Mouse (Mus musculus): Measurements from ENCODE around the gene Tgfbrap1. TPM values are rescaled to one million over a fixed set of nuclear protein-coding genes. Genes with fewer than 3 reads are reported as not detected.

Tgfbrap1 gene
- total and polyA plus RNA-seq, 3 experiments: 13.0 to 44.5 (median 19.7) TPM

GRCm38 (mm10) chr1:43010461-43010860 lies 88.0 kb downstream of the Tgfbrap1 start:
- TF ChIP-seq POLR2AphosphoS5 (IDR thresholded peaks at IDR 0.05; ENCODE audit: insufficient replicate concordance, low read depth, low read length) (no peak), CTCF (IDR thresholded peaks at IDR 0.05; ENCODE audit: low read depth, low read length) (no peak), TAL1 (conservative IDR thresholded peaks at IDR 0.05; ENCODE audit: low read depth, low read length) (no peak), GATA1 (IDR thresholded peaks at IDR 0.05; ENCODE audit: borderline replicate concordance, low read length) (no peak), GATA2 (IDR thresholded peaks at IDR 0.05; ENCODE audit: borderline replicate concordance, low read depth, low read length) (no peak)
- ATAC-seq (ENCODE audit: extremely low read depth, insufficient number of reproducible peaks, low FRiP score, poor library complexity, severe bottlenecking) (no peak), DNase-seq (ENCODE audit: low spot score) (no peak)
- Histone ChIP-seq H3K27me3 (ENCODE audit: insufficient read depth, low read length) (peaks cover 4% of the 10 kb centered on the region; the same call in 1 of the 2 replicates), H3K36me3 (replicated peaks) (no peaks in the 10 kb centered on the region), H3K4me3 (ENCODE audit: low read depth, low read length) (no peak overlapping the region), H3K9me3 (replicated peaks) (no peaks in the 10 kb centered on the region), H3K4me1 (ENCODE audit: insufficient read depth, low read depth, low read length) (no peaks in the 10 kb centered on the region)

GRCm38 (mm10) chr1:43006524-43006923 lies 91.9 kb downstream of the Tgfbrap1 start:
- ATAC-seq (ENCODE audit: extremely low read depth, insufficient number of reproducible peaks, low FRiP score, poor library complexity, severe bottlenecking) (no peak), DNase-seq (ENCODE audit: low spot score) (no peak)
- H3K9me3 ChIP-seq (replicated peaks): no peaks in the 10 kb centered on the region

GRCm38 (mm10) chr1:43006051-43006514 lies 92.4 kb downstream of the Tgfbrap1 start:
- DNase-seq (ENCODE audit: low spot score) (no peak), ATAC-seq (ENCODE audit: extremely low read depth, insufficient number of reproducible peaks, low FRiP score, poor library complexity, severe bottlenecking) (no peak)
- Histone ChIP-seq H3K4me3 (ENCODE audit: low read depth, low read length) (no peak overlapping the region), H3K27me3 (ENCODE audit: insufficient read depth, low read length) (peaks cover 3% of the 10 kb centered on the region; the same call in 1 of the 2 replicates), H3K4me1 (ENCODE audit: insufficient read depth, low read depth, low read length) (no peaks in the 10 kb centered on the region), H3K36me3 (replicated peaks) (no peaks in the 10 kb centered on the region), H3K9me3 (replicated peaks) (no peaks in the 10 kb centered on the region)
- TF ChIP-seq POLR2AphosphoS5 (IDR thresholded peaks at IDR 0.05; ENCODE audit: insufficient replicate concordance, low read depth, low read length) (no peak), TAL1 (conservative IDR thresholded peaks at IDR 0.05; ENCODE audit: low read depth, low read length) (no peak)

More at GRCm38 (mm10) chr1:43006524-43006923, 91.9 kb downstream of the Tgfbrap1 start:
- Histone ChIP-seq H3K4me1 (ENCODE audit: insufficient read depth, low read depth, low read length) (no peaks in the 10 kb centered on the region), H3K27me3 (ENCODE audit: insufficient read depth, low read length) (peaks cover 5% of the 10 kb centered on the region; the same call in 1 of the 2 replicates), H3K4me3 (ENCODE audit: low read depth, low read length) (no peak overlapping the region), H3K36me3 (replicated peaks) (no peaks in the 10 kb centered on the region)
- TF ChIP-seq CTCF (IDR thresholded peaks at IDR 0.05; ENCODE audit: low read depth, low read length): no peak
- no peak for TF ChIP-seq TAL1 (conservative IDR thresholded peaks at IDR 0.05; ENCODE audit: low read depth, low read length)
- TF ChIP-seq POLR2AphosphoS5 (IDR thresholded peaks at IDR 0.05; ENCODE audit: insufficient replicate concordance, low read depth, low read length): no peak
- no peak for TF ChIP-seq GATA2 (IDR thresholded peaks at IDR 0.05; ENCODE audit: borderline replicate concordance, low read depth, low read length)
- no peak for TF ChIP-seq GATA1 (IDR thresholded peaks at IDR 0.05; ENCODE audit: borderline replicate concordance, low read length)

Other genes starting within 250 kb of the Tgfbrap1 start
- gene Mrps9, start 247.4 kb downstream of the Tgfbrap1 start, total RNA-seq (2014; fragmentation: Nextera tagmentation): 94.2 and 97.4 TPM in 2 replicates
- gene Mrps9, start 247.4 kb downstream of the Tgfbrap1 start, total RNA-seq (2017): 149 and 151 TPM in 2 replicates
- gene Mrps9, start 247.4 kb downstream of the Tgfbrap1 start, polyA plus RNA-seq (2012): 91.1 and 106 TPM in 2 replicates
- gene Gpr45, start 145.8 kb downstream of the Tgfbrap1 start, total RNA-seq (2014; fragmentation: Nextera tagmentation): not detected in 2 replicates
- gene Gpr45, start 145.8 kb downstream of the Tgfbrap1 start, total RNA-seq (2017): 0.66 and 0.70 TPM in 2 replicates
- not detected in 2 replicates for gene Gpr45, start 145.8 kb downstream of the Tgfbrap1 start, polyA plus RNA-seq (2012)
- gene AI597479, start 73 bp upstream of the Tgfbrap1 start, total RNA-seq (2014; fragmentation: Nextera tagmentation): 31.8 and 34.1 TPM in 2 replicates
- gene AI597479, start 73 bp upstream of the Tgfbrap1 start, total RNA-seq (2017): 40.1 and 45.8 TPM in 2 replicates
- 2.9 and 3.2 TPM in 2 replicates for gene AI597479, start 73 bp upstream of the Tgfbrap1 start, polyA plus RNA-seq (2012)
- not detected in 2 replicates for gene Fhl2, start 98.3 kb upstream of the Tgfbrap1 start, total RNA-seq (2014; fragmentation: Nextera tagmentation)
- gene Fhl2, start 98.3 kb upstream of the Tgfbrap1 start, total RNA-seq (2017): 0.22 and 0.23 TPM in 2 replicates
- not detected in 2 replicates for gene Fhl2, start 98.3 kb upstream of the Tgfbrap1 start, polyA plus RNA-seq (2012)